Mouse (Mus musculus): Measurements from ENCODE around the gene Pitpnm1.

Pitpnm1 gene

GRCm38 (mm10) chr19:4090446-4090845 lies 9.4 kb upstream of the Pitpnm1 start:
- in situ Hi-C loops (cut with MboI; ENCODE audit: low pct_unique_long_range_greater_than_20kb in 1 of 2, low sequenced_read_pairs in 2 of 2, unreplicated experiment in 1 of 2): no loop called here

DNA sequence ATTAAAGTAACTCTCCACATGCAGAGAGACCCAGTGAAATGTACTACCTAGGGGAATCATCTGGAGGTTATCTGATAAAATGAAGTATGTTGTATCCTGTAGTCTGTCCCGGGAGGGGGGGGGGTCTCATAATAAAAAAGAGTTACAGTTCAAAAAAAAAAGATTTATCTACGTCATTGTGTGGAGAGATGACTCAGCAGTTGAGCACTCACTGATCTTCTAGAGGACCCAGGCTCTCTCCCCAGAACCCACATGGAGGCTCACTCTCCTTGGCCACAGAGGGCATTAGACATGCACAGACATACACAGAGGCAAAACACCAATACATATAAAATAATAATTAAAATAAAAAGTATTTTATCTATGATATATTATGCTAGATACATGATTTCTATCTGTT lies 8.4 kb upstream of the Pitpnm1 start:
- in situ Hi-C loops (cut with MboI; ENCODE audit: low pct_unique_long_range_greater_than_20kb in 1 of 2, low sequenced_read_pairs in 2 of 2, unreplicated experiment in 1 of 2): no loop called here

GRCm38 (mm10) chr19:4092750-4093149 lies 7.0 kb upstream of the Pitpnm1 start:
- in situ Hi-C loops (cut with MboI; ENCODE audit: low pct_unique_long_range_greater_than_20kb in 1 of 2, low sequenced_read_pairs in 2 of 2, unreplicated experiment in 1 of 2): no loop called here

DNA sequence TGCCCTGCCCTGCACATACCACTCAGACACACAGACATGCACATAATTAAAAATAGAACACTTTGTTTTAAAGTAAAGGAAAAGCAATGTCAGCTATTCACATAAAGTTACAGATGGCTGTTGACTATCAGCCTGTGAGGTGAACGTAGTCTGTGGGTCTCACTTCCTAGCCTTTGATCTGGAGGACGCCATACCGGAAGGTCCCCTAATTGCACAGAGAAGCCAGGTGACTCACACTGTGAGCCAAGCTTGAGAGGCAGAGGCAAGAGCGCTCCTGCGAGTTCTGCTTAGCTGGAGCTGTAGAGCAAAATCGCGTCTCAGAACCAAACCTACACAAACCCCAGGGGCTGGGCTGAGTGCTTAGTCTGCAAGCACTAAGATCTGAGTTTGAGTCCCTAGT lies 6.0 kb upstream of the Pitpnm1 start:
- in situ Hi-C loops (cut with MboI; ENCODE audit: low pct_unique_long_range_greater_than_20kb in 1 of 2, low sequenced_read_pairs in 2 of 2, unreplicated experiment in 1 of 2): no loop called here

GRCm38 (mm10) chr19:4094348-4094747 lies 5.5 kb upstream of the Pitpnm1 start:
- in situ Hi-C loops (cut with MboI; ENCODE audit: low pct_unique_long_range_greater_than_20kb in 1 of 2, low sequenced_read_pairs in 2 of 2, unreplicated experiment in 1 of 2): no loop called here

DNA sequence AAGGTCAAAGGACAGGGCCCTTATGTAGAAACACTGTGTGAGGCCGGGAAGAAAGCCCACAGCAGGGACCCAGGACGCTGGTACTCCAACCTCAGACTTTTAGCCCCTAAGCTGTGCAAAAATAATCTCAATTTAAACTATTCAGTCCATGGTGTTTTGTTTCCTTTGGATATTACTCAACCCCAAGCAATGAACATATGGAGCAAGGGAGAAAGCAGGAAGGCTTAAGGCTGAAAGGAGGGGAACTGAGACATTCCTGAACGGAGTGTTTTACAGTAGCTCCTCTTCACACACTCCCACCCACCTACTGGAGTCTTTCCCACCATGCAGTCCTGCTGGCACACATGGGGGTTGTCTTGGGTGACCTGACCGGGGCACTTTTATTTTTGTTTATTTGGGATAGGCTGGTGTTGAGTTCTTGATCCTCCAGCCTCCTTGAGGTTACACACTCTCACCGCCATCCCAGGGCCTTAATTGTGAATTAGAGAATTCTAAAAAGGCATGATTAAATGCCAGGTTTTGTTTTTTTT lies 5.0 kb upstream of the Pitpnm1 start:
- in situ Hi-C loops (cut with MboI; ENCODE audit: low pct_unique_long_range_greater_than_20kb in 1 of 2, low sequenced_read_pairs in 2 of 2, unreplicated experiment in 1 of 2): no loop called here

GRCm38 (mm10) chr19:4095802-4096201 lies 4.0 kb upstream of the Pitpnm1 start:
- in situ Hi-C loops (cut with MboI; ENCODE audit: low pct_unique_long_range_greater_than_20kb in 1 of 2, low sequenced_read_pairs in 2 of 2, unreplicated experiment in 1 of 2): no loop called here

GRCm38 (mm10) chr19:4096642-4097440 lies 3.0 kb upstream of the Pitpnm1 start, which contains the start of gene Cdk2ap2:
Cdk2ap2 (plus strand) TSS chr19:4097182.
- in situ Hi-C loops (cut with MboI; ENCODE audit: low pct_unique_long_range_greater_than_20kb in 1 of 2, low sequenced_read_pairs in 2 of 2, unreplicated experiment in 1 of 2): no loop called here

- in situ Hi-C loops (cut with MboI; ENCODE audit: low pct_unique_long_range_greater_than_20kb in 1 of 2, low sequenced_read_pairs in 2 of 2, unreplicated experiment in 1 of 2): no loop called here
Observed at GRCm38 (mm10) chr19:4097441-4097825, 2.4 kb upstream of the Pitpnm1 start.

- in situ Hi-C loops (cut with MboI; ENCODE audit: low pct_unique_long_range_greater_than_20kb in 1 of 2, low sequenced_read_pairs in 2 of 2, unreplicated experiment in 1 of 2): no loop called here
Observed at GRCm38 (mm10) chr19:4098426-4098825, 1.4 kb upstream of the Pitpnm1 start.

DNA sequence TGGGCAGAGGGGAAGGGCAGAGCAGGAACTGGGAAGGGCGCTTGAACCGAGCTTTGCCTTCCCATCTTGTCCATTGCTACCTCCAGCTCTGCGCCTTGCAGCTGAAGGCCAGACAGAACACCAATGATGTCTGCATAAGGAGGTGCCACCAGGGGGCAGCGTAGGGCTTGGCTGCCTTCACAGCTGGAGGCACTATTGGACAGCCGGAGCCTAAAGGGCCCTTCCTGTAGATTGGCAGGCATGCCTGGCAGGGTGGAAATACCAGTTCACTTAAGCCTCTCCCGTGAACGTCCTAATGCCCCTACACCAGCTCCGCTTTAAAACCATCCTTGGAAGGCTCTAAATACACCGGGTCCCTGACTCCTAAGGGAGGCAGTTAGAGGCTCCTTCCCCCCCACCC lies 742 bp upstream of the Pitpnm1 start:
- in situ Hi-C loops (cut with MboI; ENCODE audit: low pct_unique_long_range_greater_than_20kb in 1 of 2, low sequenced_read_pairs in 2 of 2, unreplicated experiment in 1 of 2): no loop called here

- in situ Hi-C loops (cut with MboI; ENCODE audit: low pct_unique_long_range_greater_than_20kb in 1 of 2, low sequenced_read_pairs in 2 of 2, unreplicated experiment in 1 of 2): no loop called here
Observed at GRCm38 (mm10) chr19:4100718-4101261, 992 bp downstream of the Pitpnm1 start.

- in situ Hi-C loops (cut with MboI; ENCODE audit: low pct_unique_long_range_greater_than_20kb in 1 of 2, low sequenced_read_pairs in 2 of 2, unreplicated experiment in 1 of 2): no loop called here
Observed at GRCm38 (mm10) chr19:4101466-4101865, 1.7 kb downstream of the Pitpnm1 start.

DNA sequence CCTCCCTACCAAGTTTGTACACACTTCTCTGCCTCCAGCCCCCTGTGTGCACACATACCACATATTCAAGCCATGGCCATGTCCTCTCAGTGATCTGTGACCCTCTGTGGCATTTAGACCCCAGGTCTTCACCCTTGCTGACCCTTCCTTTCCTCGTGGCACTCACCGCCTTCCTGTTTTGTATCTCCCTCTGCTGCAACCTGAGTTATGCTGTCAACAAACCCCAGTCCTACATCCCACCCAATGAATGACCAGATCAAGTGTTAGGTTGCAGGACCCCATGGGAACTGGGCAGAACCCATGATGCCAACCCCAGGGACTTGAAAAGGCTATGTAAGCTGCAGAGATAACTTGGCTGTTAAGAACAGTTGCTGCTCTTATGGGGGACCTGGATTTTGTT lies 2.3 kb downstream of the Pitpnm1 start:
- in situ Hi-C loops (cut with MboI; ENCODE audit: low pct_unique_long_range_greater_than_20kb in 1 of 2, low sequenced_read_pairs in 2 of 2, unreplicated experiment in 1 of 2): no loop called here

DNA sequence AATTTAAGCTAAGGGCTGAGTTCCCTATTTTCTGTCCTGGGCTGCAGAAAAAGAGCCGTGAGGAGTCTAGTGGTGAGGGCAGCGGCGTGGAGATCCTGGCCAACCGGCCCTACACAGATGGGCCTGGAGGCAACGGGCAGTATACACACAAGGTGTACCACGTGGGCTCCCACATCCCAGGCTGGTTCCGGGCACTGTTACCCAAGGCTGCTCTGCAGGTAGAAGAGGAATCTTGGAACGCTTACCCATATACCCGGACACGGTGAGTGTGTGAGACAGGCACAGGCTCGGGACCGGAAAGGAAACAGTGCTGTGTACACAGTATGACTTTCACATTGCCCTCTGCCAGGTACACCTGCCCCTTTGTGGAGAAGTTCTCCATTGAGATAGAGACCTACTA lies 2.8 kb downstream of the Pitpnm1 start:
- in situ Hi-C loops (cut with MboI; ENCODE audit: low pct_unique_long_range_greater_than_20kb in 1 of 2, low sequenced_read_pairs in 2 of 2, unreplicated experiment in 1 of 2): no loop called here

GRCm38 (mm10) chr19:4103294-4103693 lies 3.5 kb downstream of the Pitpnm1 start:
- in situ Hi-C loops (cut with MboI; ENCODE audit: low pct_unique_long_range_greater_than_20kb in 1 of 2, low sequenced_read_pairs in 2 of 2, unreplicated experiment in 1 of 2): no loop called here

GRCm38 (mm10) chr19:4103792-4104191 lies 4.0 kb downstream of the Pitpnm1 start:
- in situ Hi-C loops (cut with MboI; ENCODE audit: low pct_unique_long_range_greater_than_20kb in 1 of 2, low sequenced_read_pairs in 2 of 2, unreplicated experiment in 1 of 2): no loop called here

GRCm38 (mm10) chr19:4104675-4105194 lies 4.9 kb downstream of the Pitpnm1 start:
- in situ Hi-C loops (cut with MboI; ENCODE audit: low pct_unique_long_range_greater_than_20kb in 1 of 2, low sequenced_read_pairs in 2 of 2, unreplicated experiment in 1 of 2): no loop called here

DNA sequence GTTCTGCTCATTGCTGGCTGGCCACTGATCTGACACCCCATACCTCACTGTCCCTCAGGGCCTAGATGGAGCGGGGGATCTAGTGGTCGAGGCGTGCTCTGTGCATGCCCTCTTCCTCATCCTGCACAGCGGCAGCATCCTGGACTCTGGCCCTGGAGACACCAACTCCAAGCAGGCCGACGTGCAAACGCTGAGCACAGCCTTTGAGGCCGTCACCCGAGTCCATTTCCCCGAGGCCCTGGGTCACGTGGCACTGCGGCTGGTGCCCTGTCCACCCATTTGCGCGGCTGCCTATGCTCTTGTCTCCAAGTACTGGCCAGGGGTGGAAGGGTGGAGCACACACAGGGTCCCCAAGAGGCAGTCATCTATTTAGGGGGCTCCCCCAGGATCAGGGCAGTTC lies 6.9 kb downstream of the Pitpnm1 start:
- in situ Hi-C loops (cut with MboI; ENCODE audit: low pct_unique_long_range_greater_than_20kb in 1 of 2, low sequenced_read_pairs in 2 of 2, unreplicated experiment in 1 of 2): no loop called here

- in situ Hi-C loops (cut with MboI; ENCODE audit: low pct_unique_long_range_greater_than_20kb in 1 of 2, low sequenced_read_pairs in 2 of 2, unreplicated experiment in 1 of 2): no loop called here
Observed at GRCm38 (mm10) chr19:4108535-4108934, 8.7 kb downstream of the Pitpnm1 start.

All from mouse embryonic stem cell (cell line).